Mouse (Mus musculus) urinary bladder, postnatal 10 days (tissue): ENCODE results near the gene Dclk2.

Experiments
- DNase-seq: peaks from one replicate; pipeline ENCODE4 v3.0.0; 2022; ENCODE audit warnings: low spot score

Dclk2 gene

GRCm38 (mm10) chr3:86759383-86759782 lies 161.3 kb downstream of the Dclk2 start:
- DNase-seq = no peak

GRCm38 (mm10) chr3:86758727-86759126 lies 161.9 kb downstream of the Dclk2 start:
- no peak for DNase-seq

GRCm38 (mm10) chr3:86756548-86756947 lies 164.1 kb downstream of the Dclk2 start:
- no peak for DNase-seq

GRCm38 (mm10) chr3:86754595-86755557 lies 165.8 kb downstream of the Dclk2 start:
- DNase-seq = no peak

- DNase-seq = no peak
Observed at GRCm38 (mm10) chr3:86754178-86754577, 166.5 kb downstream of the Dclk2 start.

- no peak for DNase-seq
Observed at GRCm38 (mm10) chr3:86750652-86751051, 170.0 kb downstream of the Dclk2 start.

GRCm38 (mm10) chr3:86745769-86746512 lies 174.7 kb downstream of the Dclk2 start:
- DNase-seq = no peak

- no peak for DNase-seq
Observed at GRCm38 (mm10) chr3:86745348-86745747, 175.3 kb downstream of the Dclk2 start.

GRCm38 (mm10) chr3:86739745-86740144 lies 180.9 kb downstream of the Dclk2 start:
- DNase-seq = no peak

GRCm38 (mm10) chr3:86738831-86739230 lies 181.8 kb downstream of the Dclk2 start:
- DNase-seq = no peak
